Mouse (Mus musculus): ENCODE data around the gene Fndc3b. TPM values are rescaled to one million over a fixed set of nuclear protein-coding genes. Genes with fewer than 3 reads are reported as not detected.
A peak's percentile ranks its signal among the peaks of the same experiment; 100 is the strongest.

Gene Fndc3b
- polyA plus RNA-seq, 1 experiment from 2014 or later = 11.8 TPM

DNA sequence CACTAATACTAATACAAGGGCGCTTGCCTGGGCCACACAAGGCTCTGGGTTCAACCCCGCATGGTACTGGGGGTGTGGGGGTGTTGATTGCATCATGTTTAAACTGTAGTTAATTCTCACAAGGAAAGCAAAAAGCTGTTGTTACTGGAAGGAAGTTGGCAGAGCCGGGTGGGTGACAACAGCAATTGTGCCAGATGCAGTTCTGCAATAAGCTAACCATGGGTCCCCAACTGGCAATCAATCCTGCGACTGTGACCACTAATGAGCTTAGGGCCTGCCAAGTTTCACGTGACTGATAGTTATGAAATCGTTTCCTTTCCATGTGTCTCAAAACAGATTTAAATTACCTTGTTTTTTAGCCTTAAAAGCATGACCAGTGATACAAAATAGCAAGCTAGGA lies 33.5 kb downstream of the Fndc3b start:
- H3K27ac ChIP-seq (replicated peaks) = 0 out of 2 replicates have a peak overlapping the region, but pooled peaks have one; percentile 35
- no peak overlapping the region for H3K4me3 ChIP-seq (ENCODE audit: low read depth, low read length)
- no peaks in the 10 kb centered on the region; the same call in 1 of the 2 replicates for H3K36me3 ChIP-seq (ENCODE audit: control insufficient read depth, insufficient read depth, low read length)
- ATAC-seq (ENCODE audit: low FRiP score, low TSS enrichment) (no peak), DNase-seq (ENCODE audit: low spot score) (no peak)
- H3K4me1 ChIP-seq (replicated peaks; ENCODE audit: control insufficient read depth, insufficient read depth) = peaks cover 7% of the 10 kb centered on the region
- WGBS = 53% methylated on average over 6 of the region's 6 CpGs
- H3K9me3 ChIP-seq (ENCODE audit: control insufficient read depth, low read length) = no peaks in the 10 kb centered on the region
- H3K4me2 ChIP-seq (replicated peaks; ENCODE audit: low read depth) = no peak overlapping the region
- H3K27me3 ChIP-seq (ENCODE audit: control insufficient read depth, insufficient read depth, low read length) = no peaks in the 10 kb centered on the region
- H3K9ac ChIP-seq (ENCODE audit: low read length) = no peak overlapping the region
- no peak for TF ChIP-seq CTCF (IDR thresholded peaks at IDR 0.05; ENCODE audit: low read depth)
- TF ChIP-seq EP300 (optimal IDR thresholded peaks at IDR 0.05) = no peak

DNA sequence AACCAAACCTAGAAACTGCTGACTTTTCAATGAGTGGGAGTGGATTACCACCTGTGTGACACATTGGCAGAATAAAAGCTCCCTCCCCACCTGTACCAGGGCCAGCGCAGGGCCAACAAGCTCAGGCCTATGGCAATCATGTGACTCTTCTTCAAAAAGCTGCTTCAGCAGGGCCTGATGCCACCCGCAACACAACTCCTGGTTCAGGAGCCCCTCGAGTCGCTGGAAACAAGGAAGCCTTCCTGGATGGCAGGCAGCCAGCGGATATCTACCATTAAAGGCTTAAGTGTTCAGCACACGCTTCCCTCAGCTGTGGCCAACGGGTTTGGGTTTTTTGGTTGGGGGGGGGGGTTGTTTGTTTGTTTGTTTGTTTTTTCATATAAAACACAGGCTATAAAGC lies 37.4 kb downstream of the Fndc3b start:
- Histone ChIP-seq H3K4me2 (replicated peaks; ENCODE audit: low read depth) (no peak overlapping the region), H3K4me1 (replicated peaks; ENCODE audit: control insufficient read depth, insufficient read depth) (peaks cover 7% of the 10 kb centered on the region), H3K9me3 (ENCODE audit: control insufficient read depth, low read length) (no peaks in the 10 kb centered on the region), H3K9ac (ENCODE audit: low read length) (no peak overlapping the region), H3K4me3 (ENCODE audit: low read depth, low read length) (no peak overlapping the region), H3K27ac (replicated peaks) (no peak overlapping the region), H3K27me3 (ENCODE audit: control insufficient read depth, insufficient read depth, low read length) (no peaks in the 10 kb centered on the region), H3K36me3 (ENCODE audit: control insufficient read depth, insufficient read depth, low read length) (no peaks in the 10 kb centered on the region)
- no peak for TF ChIP-seq EP300 (optimal IDR thresholded peaks at IDR 0.05)
- no peak for TF ChIP-seq CTCF (IDR thresholded peaks at IDR 0.05; ENCODE audit: low read depth)
- 43% methylated on average over 7 of the region's 7 CpGs for WGBS
- ATAC-seq (ENCODE audit: low FRiP score, low TSS enrichment) (peak; percentile 59; the same call in 1 of the 2 replicates), DNase-seq (ENCODE audit: low spot score) (no peak)

DNA sequence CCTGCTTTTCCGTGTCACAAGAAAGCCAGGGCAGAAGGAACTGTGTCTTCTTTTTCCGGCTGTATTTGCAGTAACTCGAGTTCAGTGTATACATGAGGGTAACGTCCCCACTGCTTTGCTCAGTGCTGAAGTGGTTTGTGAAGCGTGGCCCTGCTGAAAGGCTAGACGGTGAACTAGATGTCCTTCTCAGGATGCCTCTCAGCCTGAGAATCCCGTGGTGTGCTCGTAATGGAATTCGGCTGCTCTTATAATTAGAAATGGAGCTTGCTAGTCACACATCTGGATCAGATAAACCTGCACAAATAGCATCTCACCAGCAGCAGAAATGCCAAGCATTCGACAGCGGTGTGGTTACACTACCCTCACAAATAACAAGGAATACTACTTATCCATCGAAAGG lies 40.7 kb downstream of the Fndc3b start:
- TF ChIP-seq EP300 (optimal IDR thresholded peaks at IDR 0.05) = no peak
- TF ChIP-seq CTCF (IDR thresholded peaks at IDR 0.05; ENCODE audit: low read depth) = no peak
- H3K9me3 ChIP-seq (ENCODE audit: control insufficient read depth, low read length) = no peaks in the 10 kb centered on the region
- H3K4me1 ChIP-seq (replicated peaks; ENCODE audit: control insufficient read depth, insufficient read depth) = peaks cover 7% of the 10 kb centered on the region
- no peak overlapping the region for H3K4me2 ChIP-seq (replicated peaks; ENCODE audit: low read depth)
- H3K4me3 ChIP-seq (ENCODE audit: low read depth, low read length) = no peak overlapping the region
- no peak for DNase-seq (ENCODE audit: low spot score)
- no peak overlapping the region for H3K9ac ChIP-seq (ENCODE audit: low read length)
- no peaks in the 10 kb centered on the region for H3K36me3 ChIP-seq (ENCODE audit: control insufficient read depth, insufficient read depth, low read length)
- H3K27ac ChIP-seq (replicated peaks) = no peak overlapping the region; the same call in 1 of the 2 replicates
- no peak for ATAC-seq (ENCODE audit: low FRiP score, low TSS enrichment)
- WGBS = 69% methylated on average over 12 of the region's 12 CpGs
- no peaks in the 10 kb centered on the region for H3K27me3 ChIP-seq (ENCODE audit: control insufficient read depth, insufficient read depth, low read length)

DNA sequence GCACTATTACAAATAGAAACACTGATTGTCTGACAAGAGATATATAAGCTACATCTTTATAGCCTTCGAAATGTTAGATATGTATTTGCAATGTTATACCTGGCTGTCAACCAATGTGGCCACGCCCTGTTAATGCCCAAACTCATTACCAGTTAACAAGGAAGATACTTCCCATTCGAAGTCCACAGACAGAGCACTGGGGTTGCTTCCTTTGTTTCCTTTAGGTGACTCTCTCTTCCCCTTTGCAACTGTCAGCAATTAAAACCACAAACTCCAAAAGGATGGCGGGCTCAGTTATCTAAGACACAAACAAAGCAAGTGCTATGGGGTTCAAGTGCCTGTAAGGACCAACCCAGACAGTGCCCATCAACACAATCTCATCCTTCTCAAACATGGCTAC lies 43.8 kb downstream of the Fndc3b start:
- Histone ChIP-seq H3K4me2 (replicated peaks; ENCODE audit: low read depth) (no peak overlapping the region), H3K4me3 (ENCODE audit: low read depth, low read length) (no peak overlapping the region), H3K4me1 (replicated peaks; ENCODE audit: control insufficient read depth, insufficient read depth) (0 out of 2 replicates have a peak, but pooled peaks cover 2% of the 10 kb centered on the region), H3K27me3 (ENCODE audit: control insufficient read depth, insufficient read depth, low read length) (no peaks in the 10 kb centered on the region), H3K9me3 (ENCODE audit: control insufficient read depth, low read length) (no peaks in the 10 kb centered on the region), H3K36me3 (ENCODE audit: control insufficient read depth, insufficient read depth, low read length) (no peaks in the 10 kb centered on the region), H3K9ac (ENCODE audit: low read length) (no peak overlapping the region), H3K27ac (replicated peaks) (no peak overlapping the region)
- DNase-seq (ENCODE audit: low spot score) (no peak), ATAC-seq (ENCODE audit: low FRiP score, low TSS enrichment) (no peak)
- no peak for TF ChIP-seq EP300 (optimal IDR thresholded peaks at IDR 0.05)
- TF ChIP-seq CTCF (IDR thresholded peaks at IDR 0.05; ENCODE audit: low read depth) = no peak
- 75% methylated on average over 4 of the region's 4 CpGs for whole genome bisulfite sequencing

DNA sequence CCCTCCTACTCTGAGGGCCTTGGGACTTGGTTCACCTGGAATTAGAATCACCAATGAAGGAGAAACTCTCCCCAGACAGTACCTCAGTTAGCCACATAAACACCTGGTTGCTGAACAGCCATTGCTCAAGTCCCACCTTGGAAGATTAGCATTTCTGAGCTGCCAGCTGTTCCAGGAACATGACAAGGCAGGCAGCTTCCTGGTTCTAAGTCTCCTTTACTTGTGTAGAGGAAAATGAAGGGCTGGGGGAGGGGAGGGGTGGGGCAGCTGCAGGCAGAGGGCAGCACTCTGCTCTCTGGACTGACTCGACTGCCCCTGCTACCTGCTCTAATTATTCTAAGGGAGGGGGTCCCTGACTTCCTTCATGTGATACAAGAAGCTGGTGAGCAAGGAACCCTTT lies 45.8 kb downstream of the Fndc3b start:
- peak; percentile 74 for DNase-seq (ENCODE audit: low spot score)
- no peaks in the 10 kb centered on the region for H3K27me3 ChIP-seq (ENCODE audit: control insufficient read depth, insufficient read depth, low read length)
- H3K4me2 ChIP-seq (replicated peaks; ENCODE audit: low read depth) = no peak overlapping the region
- H3K9ac ChIP-seq (ENCODE audit: low read length) = no peak overlapping the region
- 0 out of 2 replicates have a peak, but pooled peaks cover 2% of the 10 kb centered on the region for H3K4me1 ChIP-seq (replicated peaks; ENCODE audit: control insufficient read depth, insufficient read depth)
- no peaks in the 10 kb centered on the region for H3K9me3 ChIP-seq (ENCODE audit: control insufficient read depth, low read length)
- no peak overlapping the region for H3K27ac ChIP-seq (replicated peaks)
- no peaks in the 10 kb centered on the region for H3K36me3 ChIP-seq (ENCODE audit: control insufficient read depth, insufficient read depth, low read length)
- ATAC-seq (ENCODE audit: low FRiP score, low TSS enrichment) = peak; percentile 75
- TF ChIP-seq EP300 (optimal IDR thresholded peaks at IDR 0.05) = no peak
- peak; percentile 49 for TF ChIP-seq CTCF (IDR thresholded peaks at IDR 0.05; ENCODE audit: low read depth)
- H3K4me3 ChIP-seq (ENCODE audit: low read depth, low read length) = no peak overlapping the region
- 6% methylated on average over 1 of the region's 1 CpGs for WGBS

DNA sequence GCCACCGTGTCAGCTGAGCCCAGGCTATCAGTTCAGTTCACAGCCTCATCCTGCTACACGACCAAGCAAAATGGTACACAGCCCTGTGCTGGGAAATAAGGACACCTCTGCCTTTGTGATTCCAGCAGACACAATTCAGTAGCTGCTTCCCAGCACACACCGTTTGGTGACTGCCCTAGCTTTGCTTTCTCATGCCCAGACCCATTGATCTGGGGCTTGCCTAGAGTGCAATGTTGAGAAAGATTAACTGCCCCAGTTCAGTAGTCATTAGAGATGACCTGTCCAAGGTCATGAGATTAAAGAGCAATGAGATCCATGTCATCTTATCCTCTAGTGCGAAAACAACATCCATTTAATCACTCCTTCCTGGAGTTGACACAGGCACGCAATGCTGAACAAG lies 47.9 kb downstream of the Fndc3b start:
- H3K9me3 ChIP-seq (ENCODE audit: control insufficient read depth, low read length) = no peaks in the 10 kb centered on the region
- H3K4me3 ChIP-seq (ENCODE audit: low read depth, low read length) = no peak overlapping the region
- H3K4me2 ChIP-seq (replicated peaks; ENCODE audit: low read depth) = no peak overlapping the region
- H3K4me1 ChIP-seq (replicated peaks; ENCODE audit: control insufficient read depth, insufficient read depth) = 0 out of 2 replicates have a peak, but pooled peaks cover 2% of the 10 kb centered on the region
- no peak for TF ChIP-seq CTCF (IDR thresholded peaks at IDR 0.05; ENCODE audit: low read depth)
- no peak for TF ChIP-seq EP300 (optimal IDR thresholded peaks at IDR 0.05)
- no peak for ATAC-seq (ENCODE audit: low FRiP score, low TSS enrichment)
- no peak overlapping the region for H3K9ac ChIP-seq (ENCODE audit: low read length)
- H3K27me3 ChIP-seq (ENCODE audit: control insufficient read depth, insufficient read depth, low read length) = no peaks in the 10 kb centered on the region
- no peak for DNase-seq (ENCODE audit: low spot score)
- H3K27ac ChIP-seq (replicated peaks) = no peak overlapping the region
- H3K36me3 ChIP-seq (ENCODE audit: control insufficient read depth, insufficient read depth, low read length) = no peaks in the 10 kb centered on the region
- 68% methylated on average over 5 of the region's 5 CpGs for WGBS
